Mouse (Mus musculus) spleen, adult 2 months (tissue): ENCODE data around the gene Hoxd10.

Experiments used
- CTCF ChIP-seq: fragments of 200-500 bp; IDR thresholded peaks from 2 replicates; pipeline ENCODE4 v1.5.1; 2011; ENCODE audit warnings: mild to moderate bottlenecking, inconsistent platforms; ENCODE audit not compliant: insufficient read depth, insufficient read length, insufficient replicate concordance; ENCODE audit errors: extremely low read depth
- POLR2A ChIP-seq: fragments of 200-500 bp; IDR thresholded peaks from 2 replicates; pipeline ENCODE4 v1.6.1; 2011; ENCODE audit warnings: low read depth, low read length, inconsistent platforms

DNA sequence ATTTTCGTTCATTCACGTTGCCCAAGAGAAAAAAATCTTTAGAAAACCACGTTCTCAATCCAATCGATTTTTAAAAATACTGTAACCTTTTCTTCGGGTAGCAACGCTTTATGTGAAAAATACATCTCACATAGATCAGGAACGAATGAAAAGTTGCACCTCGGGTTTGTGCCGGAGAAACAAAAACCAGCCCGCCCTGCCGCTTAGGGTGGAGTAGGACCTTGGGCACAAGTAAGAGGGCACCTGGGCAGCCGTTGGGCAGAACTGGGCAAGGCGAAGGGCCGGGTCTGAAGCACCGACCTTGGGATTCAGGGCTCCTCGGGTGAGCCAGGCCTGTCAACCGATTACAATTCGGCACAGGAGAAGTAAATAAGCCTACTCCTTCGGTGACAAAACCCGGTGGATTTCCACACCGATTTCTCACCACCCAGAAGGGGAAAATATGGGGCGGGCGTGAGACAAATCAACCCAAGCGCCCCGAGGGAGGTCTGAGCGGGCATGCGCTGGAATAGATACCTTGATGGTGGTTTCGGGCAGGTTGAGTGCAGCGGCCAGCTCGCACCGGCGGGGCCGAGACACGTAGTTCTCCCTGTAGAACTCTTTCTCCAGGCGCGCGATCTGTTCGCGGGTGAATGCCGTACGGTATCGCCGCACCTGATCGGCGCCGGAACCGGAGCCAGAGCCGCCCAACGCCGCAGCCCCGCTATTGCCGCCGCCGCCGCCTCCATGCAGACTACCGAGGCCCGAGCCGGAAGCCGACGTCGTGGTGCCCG is 34.3 kb upstream of the Hoxd10 start:
- TF ChIP-seq CTCF (no peak), POLR2A (no peak)
